Mouse (Mus musculus) erythroblast, adult 5-6 weeks (primary cell): ENCODE measurements at regions not wholly inside any gene's neighbourhood (a gene's known extent, or its start where the extent isn't known, plus 50 kb on each side); places are given as distances from the start of the nearest gene placed in this dataset.

ENCODE experiments used
- ATAC-seq: replicated peaks from 2 replicates; pipeline ENCODE4 v1.8.0; 2016; ENCODE audit warnings: moderate number of reproducible peaks, mild to moderate bottlenecking, moderate TSS enrichment, inconsistent platforms; ENCODE audit not compliant: poor library complexity, low FRiP score, severe bottlenecking

DNA sequence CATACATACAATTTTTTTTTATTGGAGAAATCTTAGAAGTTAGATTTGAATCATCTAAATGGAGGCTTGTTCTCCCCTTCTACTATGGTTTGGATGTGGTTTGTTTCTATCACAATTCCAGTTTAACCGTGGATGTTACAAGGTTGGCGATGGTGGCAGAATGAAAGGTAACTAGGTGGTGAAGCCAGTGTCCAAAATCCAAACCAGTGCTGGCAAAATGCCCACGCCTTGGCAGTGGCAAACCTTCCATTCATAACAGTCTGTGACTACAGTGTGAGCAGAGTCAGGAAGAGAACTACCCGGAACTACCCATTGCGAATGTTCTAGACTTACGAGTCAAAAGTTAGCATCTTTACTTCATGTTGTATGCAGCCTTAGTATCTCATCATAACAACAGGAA, 163.6 kb upstream of the Ccdc122 start:
- ATAC-seq: no peak

- ATAC-seq: no peak
Observed at GRCm38 (mm10) chr14:76872510-76872909, 164.1 kb upstream of the Ccdc122 start.

DNA sequence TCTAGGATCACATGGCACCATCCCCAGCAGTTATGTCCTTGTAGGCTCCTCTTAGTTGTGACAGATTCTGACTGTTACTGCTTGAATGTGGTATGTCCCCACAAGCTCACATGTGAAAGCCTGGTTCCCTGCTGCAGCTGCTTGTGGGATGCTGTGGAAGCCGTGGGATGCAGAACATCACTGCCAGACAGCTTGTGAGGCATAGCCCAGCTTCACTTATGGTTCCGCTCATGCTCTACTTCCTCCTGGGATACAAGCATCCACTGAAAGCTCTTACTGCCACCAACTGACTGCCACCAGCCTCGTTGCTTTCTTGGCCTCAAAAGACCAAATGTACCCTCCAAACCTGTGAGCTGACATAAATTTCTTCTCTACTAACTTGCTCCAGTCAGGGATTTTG, 167.7 kb upstream of the Ccdc122 start:
- ATAC-seq: no peak

- no peak for ATAC-seq
Observed at GRCm38 (mm10) chr14:76868131-76868530, 168.4 kb upstream of the Ccdc122 start.

DNA sequence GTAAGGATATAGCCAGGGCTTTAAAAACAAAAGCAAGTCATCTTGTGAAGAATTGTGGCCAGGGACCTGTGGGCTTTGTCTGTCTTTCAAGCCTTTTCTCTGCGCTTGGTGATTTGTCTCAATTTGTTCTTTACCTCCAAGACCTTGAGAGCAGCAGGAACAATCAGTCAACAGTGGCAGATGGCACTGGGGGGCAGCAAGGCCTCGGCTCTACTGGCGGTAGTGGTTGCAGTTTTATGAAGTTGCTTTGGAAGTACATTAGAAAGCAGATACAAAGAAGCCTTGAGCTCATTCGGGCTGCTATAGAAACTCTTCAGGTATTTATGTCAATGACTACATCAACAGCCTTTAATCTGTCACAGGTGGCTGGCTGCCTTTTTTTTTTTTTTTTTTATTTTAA, 171.9 kb upstream of the Ccdc122 start:
- no peak for ATAC-seq

- ATAC-seq: no peak
Observed at GRCm38 (mm10) chr14:76863035-76863706, 173.4 kb upstream of the Ccdc122 start.

GRCm38 (mm10) chr14:76858396-76858795, 178.2 kb upstream of the Ccdc122 start:
- ATAC-seq: no peak

DNA sequence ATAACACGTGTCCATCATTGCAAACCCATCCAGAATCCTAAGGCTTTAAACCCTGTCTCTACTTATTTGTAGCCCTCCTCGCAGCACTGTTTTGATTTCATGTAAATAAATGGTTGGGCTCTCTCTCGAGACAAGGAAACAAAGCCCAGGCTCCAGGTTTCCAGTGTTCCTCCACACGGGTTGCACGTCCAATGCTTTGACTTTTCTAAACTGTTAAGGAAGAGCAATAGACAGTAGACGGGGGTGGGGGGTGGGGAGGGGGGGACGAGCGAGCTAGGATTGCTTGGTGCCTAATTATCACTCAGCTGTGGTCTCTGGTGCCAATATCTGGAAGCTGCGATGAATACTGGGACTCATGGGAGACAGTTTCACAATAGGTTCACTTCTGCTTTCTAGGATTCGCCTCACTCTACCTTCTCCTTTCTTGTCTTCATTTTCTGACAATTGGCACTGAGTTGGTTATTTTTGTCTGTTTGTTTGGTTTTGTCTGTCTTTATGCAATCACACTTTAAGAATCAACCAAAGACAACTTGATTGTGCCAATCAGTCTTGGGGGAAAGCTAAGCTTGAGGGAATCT, 179.3 kb upstream of the Ccdc122 start:
- no peak for ATAC-seq

- ATAC-seq: no peak
Observed at GRCm38 (mm10) chr14:76856591-76856990, 180.0 kb upstream of the Ccdc122 start.

- no peak for ATAC-seq
Observed at GRCm38 (mm10) chr14:76854965-76855364, 181.6 kb upstream of the Ccdc122 start.

- ATAC-seq: no peak
Observed at GRCm38 (mm10) chr14:76851473-76852214, 184.9 kb upstream of the Ccdc122 start.

DNA sequence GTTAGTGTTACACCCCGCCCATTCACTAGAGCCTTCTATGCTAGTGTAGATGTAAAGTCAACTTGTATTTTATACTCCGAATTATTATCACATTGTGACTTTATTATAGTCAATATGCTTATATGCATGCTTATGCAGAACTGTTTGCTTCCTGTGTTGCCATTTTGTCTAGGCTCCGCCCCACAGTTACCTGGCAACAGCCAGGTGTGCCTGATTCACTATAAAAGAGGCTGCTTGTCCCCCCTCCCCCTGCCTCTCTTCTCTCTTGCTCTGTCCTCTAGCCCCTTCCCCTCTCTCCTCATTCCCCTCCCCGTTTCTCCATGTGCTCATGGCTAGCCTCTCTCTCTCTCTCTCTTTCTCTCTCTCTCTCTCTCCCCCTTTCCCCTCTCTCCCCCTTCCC, 185.9 kb upstream of the Ccdc122 start:
- ATAC-seq: no peak

- no peak for ATAC-seq
Observed at GRCm38 (mm10) chr14:76850051-76850450, 186.5 kb upstream of the Ccdc122 start.

DNA sequence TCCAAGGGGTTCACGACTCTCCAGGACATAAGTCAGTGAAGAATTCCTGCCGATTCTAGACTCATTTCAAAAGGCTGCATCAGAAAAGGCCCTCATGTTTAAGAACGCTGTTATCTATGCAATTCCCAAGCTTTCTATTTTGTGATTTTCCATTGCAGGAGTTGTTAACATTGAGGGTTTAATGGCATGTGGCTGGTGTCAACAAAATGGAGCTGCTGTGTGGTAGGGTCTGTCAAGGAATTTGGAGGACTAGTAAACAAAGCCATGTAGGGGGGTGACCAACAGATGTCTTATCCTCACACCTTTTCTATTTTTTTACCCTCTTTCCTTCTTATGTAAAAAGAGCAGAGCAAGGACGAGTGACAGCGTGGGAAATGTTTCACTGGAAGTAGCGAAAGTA, 186.9 kb upstream of the Ccdc122 start:
- no peak for ATAC-seq

DNA sequence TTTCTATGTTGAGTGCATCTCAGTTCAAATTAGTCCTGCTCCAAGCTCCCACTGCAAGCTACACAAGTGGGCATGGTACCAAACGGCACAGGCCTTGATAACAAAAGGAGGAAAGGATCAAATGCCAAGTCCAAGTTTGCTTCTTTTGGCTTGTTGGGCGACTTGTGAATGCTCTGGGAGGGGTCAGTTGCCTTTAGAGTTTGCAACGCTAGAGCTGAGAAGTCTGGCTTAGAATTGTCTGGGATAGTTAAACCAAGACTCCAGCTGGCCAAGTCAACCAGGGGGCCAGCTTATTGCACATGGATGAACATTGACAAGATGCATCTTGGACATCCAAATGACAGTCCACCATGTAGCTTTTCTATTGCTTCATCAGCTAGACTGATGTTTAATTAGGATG, 187.5 kb upstream of the Ccdc122 start:
- no peak for ATAC-seq

DNA sequence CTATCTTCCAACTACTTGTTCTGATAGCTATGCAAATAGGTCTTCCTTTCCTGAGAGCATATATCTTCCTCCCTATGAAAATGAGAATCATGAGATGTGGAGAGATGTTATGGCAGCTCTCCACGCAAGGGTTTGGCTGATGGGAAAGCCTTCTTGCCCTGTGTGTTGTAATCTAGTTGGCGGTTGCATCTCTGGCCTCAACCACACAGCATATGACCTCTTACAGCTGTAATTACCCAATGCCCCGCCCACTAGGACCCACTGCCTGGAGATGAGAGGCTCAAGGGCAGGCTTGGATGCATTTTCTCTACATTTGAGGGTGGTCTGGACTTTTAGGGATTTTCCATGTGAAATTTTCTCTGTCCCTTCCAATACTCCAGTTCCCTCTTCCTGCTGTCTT, 190.9 kb upstream of the Ccdc122 start:
- ATAC-seq: no peak

- no peak for ATAC-seq
Observed at GRCm38 (mm10) chr14:76844717-76845116, 191.9 kb upstream of the Ccdc122 start.

GRCm38 (mm10) chr14:76837583-76838220, 198.9 kb upstream of the Ccdc122 start:
- ATAC-seq: no peak

DNA sequence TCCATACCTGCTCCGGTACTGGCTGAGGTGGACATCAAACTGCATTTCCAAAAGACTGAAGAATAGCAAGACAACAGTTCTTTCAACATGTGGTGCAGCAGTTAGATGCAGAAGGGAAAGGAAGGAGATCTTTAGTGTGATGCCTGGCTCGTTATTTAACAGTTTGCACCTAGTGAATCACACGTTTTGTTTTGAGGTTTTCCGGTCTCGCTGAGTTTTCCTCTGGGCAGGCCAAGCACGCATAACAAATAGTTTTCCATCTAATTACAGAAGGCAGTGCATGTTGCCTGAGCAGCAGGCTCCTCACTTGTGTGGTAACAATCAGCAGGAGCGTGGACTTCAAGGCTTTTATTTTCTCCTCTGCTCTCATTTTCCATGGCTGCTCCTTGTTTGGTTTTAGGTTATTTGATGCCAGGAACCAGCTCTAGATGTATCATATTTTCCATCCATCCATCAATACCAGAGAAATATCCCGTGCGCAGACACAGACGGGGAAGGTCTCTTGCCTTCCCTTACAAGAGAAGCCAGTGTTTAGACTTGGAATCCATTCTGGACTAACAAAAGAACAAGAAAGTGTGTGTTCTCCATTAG, 199.6 kb upstream of the Ccdc122 start:
- no peak for ATAC-seq

DNA sequence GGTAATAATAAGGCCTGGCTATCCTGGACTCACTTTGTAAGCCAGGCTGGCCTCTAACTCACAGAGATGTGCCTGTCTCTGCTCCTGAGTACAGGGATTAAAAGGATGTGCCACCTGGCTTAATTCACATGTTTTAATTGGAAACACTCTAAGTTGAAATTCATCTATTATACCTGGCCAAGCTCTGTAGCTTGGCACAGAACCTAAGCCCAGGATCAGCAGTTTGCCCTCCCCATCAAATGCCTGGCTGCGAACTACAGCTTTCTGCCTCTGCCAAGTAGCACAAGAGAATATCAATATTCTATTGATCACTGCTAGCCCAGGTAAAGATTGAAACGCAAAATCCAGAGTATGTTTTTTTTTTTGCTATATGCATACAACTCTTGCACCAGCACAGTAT, 200.3 kb upstream of the Ccdc122 start:
- no peak for ATAC-seq
